In genomic region chr11:119072239-119072638, GRCm38 (mm10) we compare ENCODE assay signal across 20 mouse cellular contexts.
"Had no signal": no experiment of that assay in that cellular context is flagged by ENCODE, and none has a peak within 500 bp of the region (broad histone marks: within the 10 kb centered on the region; RNA-seq: fewer than 3 reads in every experiment).

No protein-coding gene starts in this region.

- H3K4me1 ChIP-seq: liver, embryonic 13.5 days; midbrain, embryonic 10.5 days had no signal

- H3K4me2 ChIP-seq: liver, embryonic 13.5 days; midbrain, embryonic 13.5 days; neural tube, embryonic 13.5 days; stomach, embryonic 15.5 days had no signal

- DNase-seq: kidney, adult 11 months; kidney, adult 8-10 months; kidney, postnatal 14 days; kidney, postnatal 4 days; left cerebral cortex, postnatal 4 days; liver, embryonic 13.5 days; lung, adult 2 months; retina, postnatal 1 day; right cerebral cortex, postnatal 25 days; spleen, adult 18-20 months; thymus, adult 2 months; thymus, postnatal 14 days; thymus, postnatal 4 days had no signal

- H3K27me3 ChIP-seq: stomach, embryonic 15.5 days had no signal

- H3K27ac ChIP-seq: liver, embryonic 13.5 days; midbrain, embryonic 13.5 days; neural tube, embryonic 13.5 days; stomach, embryonic 15.5 days had no signal

- ATAC-seq: midbrain, embryonic 13.5 days; midbrain, embryonic 16.5 days had no signal

- H3K36me3 ChIP-seq: liver, embryonic 13.5 days; midbrain, embryonic 10.5 days; midbrain, embryonic 13.5 days; neural tube, embryonic 13.5 days; stomach, embryonic 15.5 days had no signal

- H3K9ac ChIP-seq: liver, embryonic 13.5 days; midbrain, embryonic 13.5 days; neural tube, embryonic 13.5 days; stomach, embryonic 15.5 days had no signal

- H3K9me3 ChIP-seq: liver, embryonic 13.5 days; midbrain, embryonic 10.5 days; neural tube, embryonic 13.5 days; stomach, embryonic 15.5 days had no signal

- H3K4me3 ChIP-seq: liver, embryonic 13.5 days; megakaryocyte, embryonic 14.5 days; midbrain, embryonic 10.5 days; midbrain, embryonic 13.5 days; myocyte; neural tube, embryonic 13.5 days; stomach, embryonic 15.5 days had no signal
